Mouse (Mus musculus) lung, postnatal 0 days (tissue): ENCODE results near the gene Clcn2. TPM values are rescaled to one million over a fixed set of nuclear protein-coding genes. Genes with fewer than 3 reads are reported as not detected.
A peak's percentile ranks its signal among the peaks of the same experiment; 100 is the strongest.

ENCODE experiments used
- ATAC-seq: fragments of 200-750 bp; cut with Nextera tagmentation; 2 replicates; pipeline ENCODE4 v1.8.0; 2017; ENCODE audit warnings: moderate library complexity
- DNase-seq: peaks from one replicate; pipeline ENCODE4 v3.0.0-alpha.2; 2016; ENCODE audit warnings: low spot score
- H3K27ac ChIP-seq: fragments of 300-500 bp; sonication (generic); 2 replicates; pipeline ENCODE4 v1.5.1; 2014; ENCODE audit warnings: antibody characterized with exemption, mild to moderate bottlenecking, low read length, mixed read lengths
- H3K27me3 ChIP-seq: fragments of 300-500 bp; sonication (generic); replicated peaks from 2 replicates; pipeline ENCODE4 v1.6.1; 2014; ENCODE audit warnings: low read length, mixed read lengths; ENCODE audit not compliant: insufficient read depth
- H3K36me3 ChIP-seq: fragments of 300-500 bp; sonication (generic); 2 replicates; pipeline ENCODE4 v1.6.1; 2014; ENCODE audit warnings: low read length, mixed read lengths; ENCODE audit not compliant: insufficient read depth
- H3K4me1 ChIP-seq: fragments of 300-500 bp; sonication (generic); 2 replicates; pipeline ENCODE4 v1.6.1; 2014; ENCODE audit warnings: antibody characterized with exemption, low read depth, low read length, mixed read lengths; ENCODE audit not compliant: insufficient read depth
- H3K4me2 ChIP-seq: fragments of 300-500 bp; sonication (generic); replicated peaks from 2 replicates; pipeline ENCODE4 v1.6.1; 2014; ENCODE audit warnings: low read depth, mild to moderate bottlenecking, low read length, moderate library complexity, mixed read lengths
- H3K4me3 ChIP-seq: fragments of 300-500 bp; sonication (generic); 2 replicates; pipeline ENCODE4 v1.5.1; 2014; ENCODE audit warnings: low read depth, low read length
- H3K9ac ChIP-seq: fragments of 300-500 bp; sonication (generic); replicated peaks from 2 replicates; pipeline ENCODE4 v1.6.1; 2014; ENCODE audit warnings: low read depth, mild to moderate bottlenecking
- H3K9me3 ChIP-seq: fragments of 300-500 bp; sonication (generic); 2 replicates; pipeline ENCODE4 v1.6.1; 2016; ENCODE audit warnings: low read length, mixed read lengths
- CTCF ChIP-seq: IDR thresholded peaks from 2 replicates; pipeline ENCODE4 v1.5.1; 2016; ENCODE audit warnings: antibody characterized with exemption, mild to moderate bottlenecking
- EP300 ChIP-seq: IDR thresholded peaks from 2 replicates; pipeline ENCODE4 v1.6.1; 2016; ENCODE audit warnings: antibody characterized with exemption, mild to moderate bottlenecking, control low read depth
- WGBS: fragments of 180-500 bp; shearing (Covaris S2); extraction: QIAGEN DNeasy Blood & Tissue Kit; methylation state at CpG from one replicate; pipeline ENCODE4 v1.1.7; 2014; 5-methylcytosine and 5-hydroxymethylcytosine counted together
- polyA plus RNA-seq: library from polyadenylated mRNA; unstranded; fragments of >200 nt; fragmentation: Nextera tagmentation; extraction: Ambion mirVana; gene quantifications from 2 replicates; pipeline ENCODE4 v1.2.1, GENCODE M21; 2015

Clcn2 gene
- polyA plus RNA-seq, 1 experiment from 2014 or later = 1.8 TPM

GRCm38 (mm10) chr16:20705786-20706185 lies 11.8 kb downstream of the Clcn2 start:
- no peak overlapping the region for H3K27ac ChIP-seq
- H3K36me3 ChIP-seq = no peaks in the 10 kb centered on the region
- ATAC-seq = no peak
- no peak for TF ChIP-seq CTCF
- TF ChIP-seq EP300 = no peak
- H3K4me1 ChIP-seq = no peaks in the 10 kb centered on the region
- H3K4me3 ChIP-seq = no peak overlapping the region
- H3K4me2 ChIP-seq = no peak overlapping the region
- H3K9ac ChIP-seq = no peak overlapping the region
- no peaks in the 10 kb centered on the region for H3K9me3 ChIP-seq
- H3K27me3 ChIP-seq = no peaks in the 10 kb centered on the region
- WGBS = 83% methylated on average over 3 of the region's 3 CpGs
- no peak for DNase-seq

GRCm38 (mm10) chr16:20703699-20704400 lies 13.7 kb downstream of the Clcn2 start:
- Histone ChIP-seq H3K4me3 (no peak overlapping the region), H3K4me2 (no peak overlapping the region), H3K27ac (no peak overlapping the region), H3K36me3 (0 out of 2 replicates have a peak, but pooled peaks cover 5% of the 10 kb centered on the region), H3K9me3 (no peaks in the 10 kb centered on the region), H3K9ac (no peak overlapping the region), H3K4me1 (no peaks in the 10 kb centered on the region), H3K27me3 (no peaks in the 10 kb centered on the region)
- ATAC-seq (no peak), DNase-seq (no peak)
- WGBS = 87% methylated on average over 6 of the region's 6 CpGs
- TF ChIP-seq CTCF (no peak), EP300 (no peak)

- Histone ChIP-seq H3K36me3 (0 out of 2 replicates have a peak, but pooled peaks cover 5% of the 10 kb centered on the region), H3K4me1 (no peaks in the 10 kb centered on the region), H3K4me3 (no peak overlapping the region), H3K4me2 (no peak overlapping the region), H3K9me3 (no peaks in the 10 kb centered on the region), H3K27me3 (no peaks in the 10 kb centered on the region), H3K27ac (no peak overlapping the region), H3K9ac (no peak overlapping the region)
- TF ChIP-seq EP300 (no peak), CTCF (no peak)
- DNase-seq (no peak), ATAC-seq (no peak)
- 94% methylated on average over 10 of the region's 10 CpGs for WGBS
These were observed 14.5 kb downstream of the Clcn2 start for GRCm38 (mm10) chr16:20703071-20703470.

GRCm38 (mm10) chr16:20702522-20702893 lies 15.0 kb downstream of the Clcn2 start:
- 8% methylated on average over 8 of the region's 8 CpGs for WGBS
- ATAC-seq (peak; percentile 83), DNase-seq (peak; percentile 79)
- H3K9ac ChIP-seq = no peak overlapping the region
- no peak for TF ChIP-seq EP300
- peak; percentile 85 for TF ChIP-seq CTCF
- no peaks in the 10 kb centered on the region for H3K27me3 ChIP-seq
- H3K4me3 ChIP-seq = no peak overlapping the region
- 0 out of 2 replicates have a peak, but pooled peaks cover 5% of the 10 kb centered on the region for H3K36me3 ChIP-seq
- H3K9me3 ChIP-seq = no peaks in the 10 kb centered on the region
- H3K27ac ChIP-seq = no peak overlapping the region
- no peaks in the 10 kb centered on the region for H3K4me1 ChIP-seq
- no peak overlapping the region for H3K4me2 ChIP-seq

- no peak for ATAC-seq
- no peak overlapping the region for H3K4me2 ChIP-seq
These were observed 15.6 kb downstream of the Clcn2 start for GRCm38 (mm10) chr16:20701729-20702521.

GRCm38 (mm10) chr16:20701316-20701715 lies 16.2 kb downstream of the Clcn2 start:
- DNase-seq (no peak), ATAC-seq (no peak)
- 65% methylated on average over 7 of the region's 7 CpGs for WGBS

More at GRCm38 (mm10) chr16:20701729-20702521, 15.6 kb downstream of the Clcn2 start:
- Histone ChIP-seq H3K4me3 (no peak overlapping the region), H3K27me3 (no peaks in the 10 kb centered on the region), H3K4me1 (no peaks in the 10 kb centered on the region), H3K9me3 (no peaks in the 10 kb centered on the region), H3K36me3 (0 out of 2 replicates have a peak, but pooled peaks cover 5% of the 10 kb centered on the region), H3K9ac (no peak overlapping the region), H3K27ac (no peak overlapping the region)
- TF ChIP-seq EP300 = no peak
- no peak for TF ChIP-seq CTCF
- 41% methylated on average over 12 of the region's 12 CpGs for WGBS
- no peak for DNase-seq

More at GRCm38 (mm10) chr16:20701316-20701715, 16.2 kb downstream of the Clcn2 start:
- Histone ChIP-seq H3K4me2 (no peak overlapping the region), H3K27me3 (no peaks in the 10 kb centered on the region), H3K4me1 (no peaks in the 10 kb centered on the region), H3K27ac (no peak overlapping the region), H3K9me3 (no peaks in the 10 kb centered on the region), H3K4me3 (no peak overlapping the region), H3K36me3 (0 out of 2 replicates have a peak, but pooled peaks cover 5% of the 10 kb centered on the region), H3K9ac (no peak overlapping the region)
- TF ChIP-seq CTCF (no peak), EP300 (no peak)
